Mouse (Mus musculus) CH12.LX (cell line): ENCODE results near the gene Pbx1.

Experiments
- EP300 ChIP-seq: IDR thresholded peaks from 2 replicates; pipeline ENCODE4 v1.6.1; 2011; ENCODE audit warnings: low read length, improper control_type of control experiment
- IRF4 ChIP-seq: IDR thresholded peaks from 2 replicates; pipeline ENCODE4 v1.6.1; 2014; ENCODE audit warnings: low read depth, mild to moderate bottlenecking, inconsistent platforms, low read length, improper control_type of control experiment
- KAT2A ChIP-seq: IDR thresholded peaks from 2 replicates; pipeline ENCODE4 v1.6.1; 2012; ENCODE audit warnings: low read length, improper control_type of control experiment, inconsistent platforms; ENCODE audit not compliant: insufficient replicate concordance
- MAFK ChIP-seq: IDR thresholded peaks from 2 replicates; pipeline ENCODE4 v1.6.1; 2011; ENCODE audit warnings: low read length, improper control_type of control experiment; ENCODE audit not compliant: insufficient replicate concordance
- MXI1 ChIP-seq: IDR thresholded peaks from 2 replicates; pipeline ENCODE4 v1.6.1; 2011; ENCODE audit warnings: mild to moderate bottlenecking, low read depth, low read length, improper control_type of control experiment
- MYC ChIP-seq: IDR thresholded peaks from 2 replicates; pipeline ENCODE4 v1.6.1; 2011; ENCODE audit warnings: low read depth, mild to moderate bottlenecking, improper control_type of control experiment, low read length
- POLR2A ChIP-seq: IDR thresholded peaks from 2 replicates; pipeline ENCODE4 v1.6.1; 2011; ENCODE audit warnings: low read depth, mild to moderate bottlenecking, improper control_type of control experiment, low read length
- TCF12 ChIP-seq: IDR thresholded peaks from 2 replicates; pipeline ENCODE4 v1.6.1; 2014; ENCODE audit warnings: low read depth, mild to moderate bottlenecking, inconsistent platforms, low read length, improper control_type of control experiment
- ZKSCAN1 ChIP-seq: IDR thresholded peaks from 2 replicates; pipeline ENCODE4 v1.6.1; 2012; ENCODE audit warnings: low read depth, inconsistent platforms, low read length, improper control_type of control experiment, borderline replicate concordance

DNA sequence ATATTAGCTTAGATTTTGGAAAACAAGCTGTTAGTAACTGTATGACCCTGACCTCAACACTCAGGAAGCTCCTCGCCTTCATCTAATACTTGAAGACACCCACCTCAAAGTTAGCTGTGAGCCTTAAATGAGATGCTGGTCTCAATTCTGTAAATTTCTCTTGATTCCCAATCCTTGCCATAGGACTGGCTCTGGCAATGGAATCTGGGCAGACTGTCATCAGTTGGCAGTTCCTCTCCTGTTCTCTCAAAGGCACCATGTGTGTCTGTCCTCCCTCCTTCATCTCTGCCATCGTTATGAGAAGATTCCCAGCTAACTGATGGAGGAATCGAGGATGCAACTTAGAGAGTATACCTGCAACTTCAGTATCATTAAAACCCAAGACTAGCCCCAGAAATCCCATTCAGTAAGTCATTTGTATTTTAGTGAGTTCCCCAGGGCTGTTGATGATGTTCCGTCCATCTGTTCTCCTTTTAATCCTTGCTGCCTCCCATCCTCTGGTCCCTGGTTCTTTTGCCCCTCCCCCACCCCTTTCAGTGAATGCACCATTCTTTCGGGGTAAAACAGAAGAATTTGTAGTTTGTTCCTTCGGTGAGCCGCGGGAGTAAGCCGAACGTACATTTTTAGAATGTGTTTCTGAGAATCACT lies 353.2 kb downstream of the Pbx1 start:
- TF ChIP-seq KAT2A (no peak), IRF4 (no peak), MAFK (no peak), EP300 (no peak), TCF12 (no peak), ZKSCAN1 (no peak), MXI1 (no peak), MYC (no peak), POLR2A (no peak)
